ENCODE assay signal across 25 mouse cellular contexts in the genomic region with DNA sequence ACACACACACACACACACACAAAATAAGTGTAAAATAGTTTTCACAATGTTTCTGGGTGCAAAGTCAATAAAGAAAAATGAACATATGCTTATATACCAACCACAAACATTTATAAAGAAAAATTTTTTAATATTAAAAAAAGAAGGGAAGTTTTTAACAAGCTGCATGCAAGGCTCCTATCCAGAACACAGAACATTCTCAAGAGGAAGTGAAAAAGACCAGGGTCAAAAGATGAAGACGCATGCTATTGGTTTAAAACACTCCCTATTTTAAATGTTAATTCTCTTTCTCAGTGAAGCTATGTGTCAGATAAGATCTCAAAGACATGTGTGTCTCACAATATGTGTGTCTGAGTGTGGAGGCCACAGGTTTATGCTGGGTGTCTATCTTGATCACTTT. TPM values are rescaled to one million over a fixed set of nuclear protein-coding genes. Genes with fewer than 3 reads are reported as not detected.
DNase-seq lines count a peak whose midpoint lies in the region; ATAC-seq and TF ChIP-seq lines count a peak whose summit lies in the region.
"Had no signal": no experiment of that assay in that cellular context is flagged by ENCODE, and none has a peak within 500 bp of the region (broad histone marks: within the 10 kb centered on the region; RNA-seq: fewer than 3 reads in every experiment).

No protein-coding gene starts in this region.

- H3K27ac ChIP-seq in CH12.LX (ENCODE audit: insufficient read depth, low read depth) (no peak overlapping the region), MEL (ENCODE audit: control insufficient read depth, low read depth, low read length) (no peak overlapping the region)
- no peak overlapping the region for H3K27ac ChIP-seq in liver, embryonic 11.5 days (ENCODE audit: low read depth, low read length)

- DNase-seq in A20 (ENCODE audit: low read depth, low spot score) (peak; percentile 69), CH12.LX (ENCODE audit: extremely low read depth) (peak; percentile 23), MEL (ENCODE audit: low read depth, low spot score) (peak; percentile 32)
- DNase-seq in liver, embryonic 11.5 days (ENCODE audit: low spot score), result no peak
- DNase-seq in adrenal gland, postnatal 14 days, result no peak
- no peak for DNase-seq in gastrocnemius, adult 18-20 months (ENCODE audit: low spot score)
- DNase-seq in right cerebral cortex, postnatal 25 days, result no peak
- DNase-seq: adrenal gland, adult 2 months; adrenal gland, adult 8-10 months; adrenal gland, postnatal 10 days; adrenal gland, postnatal 25 days; adrenal gland, postnatal 36 days; B cell, adult 2 months; cerebellum, adult 11 months; cerebellum, adult 11-12 months; cerebellum, adult 18-20 months; cerebellum, adult 2 months; cerebellum, adult 8-10 months; cerebellum, adult 9-10 months had no signal

- no peaks in the 10 kb centered on the region for H3K9me3 ChIP-seq in CH12.LX (replicated peaks; ENCODE audit: low read length)
- H3K9me3 ChIP-seq in MEL (replicated peaks; ENCODE audit: insufficient read depth, low read length), result no peaks in the 10 kb centered on the region
- no peaks in the 10 kb centered on the region for H3K9me3 ChIP-seq in liver, embryonic 11.5 days (ENCODE audit: control insufficient read depth, low read length)
- H3K9me3 ChIP-seq: G1E had no signal

- H3K27me3 ChIP-seq in CH12.LX (replicated peaks), result no peaks in the 10 kb centered on the region
- H3K27me3 ChIP-seq in MEL (ENCODE audit: control insufficient read depth in 1 of 2, insufficient read depth in 2 of 2, low read length in 2 of 2), result no peaks in the 10 kb centered on the region
- H3K27me3 ChIP-seq in liver, embryonic 11.5 days (replicated peaks; ENCODE audit: control insufficient read depth, insufficient read depth, low read length), result no peaks in the 10 kb centered on the region
- H3K27me3 ChIP-seq: Patski had no signal

- dilution Hi-C loops in CH12.LX (cut with MboI; ENCODE audit: extremely low pct_ligation_motif_present, extremely low pct_unique_long_range_greater_than_20kb, low sequenced_read_pairs), result no loop called here

- in situ Hi-C loops in CH12.LX (cut with MboI; ENCODE audit: low pct_ligation_motif_present, low pct_unique_long_range_greater_than_20kb, low sequenced_read_pairs), result loop anchor here (10.0 kb wide), 2 partner anchors 217 to 657 kb away; no protein-coding TSS in a partner anchor

- no peak for TF ChIP-seq RAD21 in CH12.LX (IDR thresholded peaks at IDR 0.05; ENCODE audit: low read depth, low read length)
- TF ChIP-seq RAD21 in MEL (IDR thresholded peaks at IDR 0.05; ENCODE audit: low read depth, low read length), result no peak

- ATAC-seq in granulocyte monocyte progenitor cell, adult 5-6 weeks (replicated peaks; ENCODE audit: poor library complexity, severe bottlenecking), result peak; percentile 55; the same call in 1 of the 2 replicates
- no peak for ATAC-seq in liver, embryonic 11.5 days (replicated peaks; ENCODE audit: low FRiP score)
- ATAC-seq: activated CD4-positive, CD25-positive, alpha-beta regulatory T cell, adult 4 months; CD4-positive, CD25-positive, alpha-beta regulatory T cell, adult 4 months; Patski had no signal

- WGBS in liver, embryonic 11.5 days, result 76% methylated on average over 1 of the region's 1 CpGs

- H3K79me2 ChIP-seq in CH12.LX (replicated peaks; ENCODE audit: control insufficient read depth, extremely low read depth, insufficient read depth, poor library complexity, severe bottlenecking) (no peaks in the 10 kb centered on the region), MEL (ENCODE audit: control insufficient read depth, insufficient read depth, low read length, poor library complexity) (no peaks in the 10 kb centered on the region)

- no peaks in the 10 kb centered on the region for H3K36me3 ChIP-seq in CH12.LX (replicated peaks in 1 of 2; ENCODE audit: control insufficient read depth in 1 of 2, insufficient read depth in 1 of 2, low read length in 1 of 2)
- H3K36me3 ChIP-seq in MEL (ENCODE audit: control insufficient read depth in 1 of 2, insufficient read depth in 2 of 2, low read length in 2 of 2), result peaks cover 0 to 23% of the 10 kb centered on the region in 2 experiments; a peak in 2 of 4 replicates
- H3K36me3 ChIP-seq in liver, embryonic 11.5 days (ENCODE audit: control insufficient read depth, insufficient read depth, low read length), result no peaks in the 10 kb centered on the region
- H3K36me3 ChIP-seq: G1E had no signal

- TF ChIP-seq POLR2A in CH12.LX (IDR thresholded peaks at IDR 0.05; ENCODE audit: low read depth, low read length) (no peak), MEL (IDR thresholded peaks at IDR 0.05; ENCODE audit: control insufficient read depth in 1 of 2, insufficient read depth in 1 of 2, low read depth in 1 of 2, low read length in 2 of 2, poor library complexity in 1 of 2) (no peak)

- H3K4me2 ChIP-seq in CH12.LX (ENCODE audit: insufficient read depth, low read depth, poor library complexity, severe bottlenecking), result no peak overlapping the region
- H3K4me2 ChIP-seq in liver, embryonic 11.5 days, result no peak overlapping the region

- H3K4me1 ChIP-seq in CH12.LX (ENCODE audit: control insufficient read depth in 1 of 2, insufficient read depth in 2 of 2), result peaks cover 5 to 18% of the 10 kb centered on the region in 2 experiments; a peak in 3 of 4 replicates
- H3K4me1 ChIP-seq in MEL (ENCODE audit: control insufficient read depth in 1 of 2, insufficient read depth in 2 of 2, low read length in 2 of 2), result peaks cover 7 to 13% of the 10 kb centered on the region in 2 experiments
- H3K4me1 ChIP-seq in liver, embryonic 11.5 days (replicated peaks; ENCODE audit: control insufficient read depth, insufficient read depth, low read length), result peaks cover 1% of the 10 kb centered on the region; the same call in 1 of the 2 replicates

- TF ChIP-seq EP300 in CH12.LX (IDR thresholded peaks at IDR 0.05; ENCODE audit: low read length), result peak; percentile 52
- TF ChIP-seq EP300 in MEL (IDR thresholded peaks at IDR 0.05; ENCODE audit: low read depth in 1 of 2, low read length in 2 of 2), result no peak

- TF ChIP-seq CTCF in CH12.LX (conservative IDR thresholded peaks at IDR 0.05 in 1 of 2, IDR thresholded peaks at IDR 0.05 in 1 of 2; ENCODE audit: low read depth in 2 of 2, low read length in 2 of 2) (no peak), MEL (IDR thresholded peaks at IDR 0.05 in 2 of 3, conservative IDR thresholded peaks at IDR 0.05 in 1 of 3; ENCODE audit: control insufficient read depth in 1 of 3, insufficient read depth in 1 of 3, low read depth in 2 of 3, low read length in 3 of 3, poor library complexity in 1 of 3, severe bottlenecking in 1 of 3) (no peak)

- no peak overlapping the region for H3K9ac ChIP-seq in CH12.LX (ENCODE audit: insufficient read depth, low read depth)
- H3K9ac ChIP-seq in MEL (ENCODE audit: control insufficient read depth, low read depth, low read length, poor library complexity, severe bottlenecking), result no peak overlapping the region
- H3K9ac ChIP-seq in liver, embryonic 11.5 days (ENCODE audit: low read depth, low read length), result no peak overlapping the region

- H3K4me3 ChIP-seq in CH12.LX (replicated peaks in 1 of 3; ENCODE audit: low read depth in 2 of 3, low read length in 2 of 3, poor library complexity in 1 of 3), result no peak overlapping the region
- no peak overlapping the region for H3K4me3 ChIP-seq in MEL (ENCODE audit: control insufficient read depth in 1 of 2, insufficient read depth in 1 of 2, low read depth in 2 of 2, low read length in 2 of 2)
- no peak overlapping the region for H3K4me3 ChIP-seq in liver, embryonic 11.5 days (ENCODE audit: low read depth, low read length)

TF ChIP-seq in CH12.LX, 34 proteins besides CTCF, POLR2A, EP300 and RAD21:
- TF ChIP-seq ZNF384 (IDR thresholded peaks at IDR 0.05; ENCODE audit: low read depth, low read length) (no peak), MAZ (IDR thresholded peaks at IDR 0.05; ENCODE audit: low read depth, low read length) (no peak), IRF4 (IDR thresholded peaks at IDR 0.05; ENCODE audit: low read depth, low read length) (peak; percentile 62), MXI1 (IDR thresholded peaks at IDR 0.05; ENCODE audit: low read depth, low read length) (no peak), NELFE (IDR thresholded peaks at IDR 0.05; ENCODE audit: low read depth, low read length) (no peak), ELF1 (IDR thresholded peaks at IDR 0.05; ENCODE audit: low read depth, low read length) (no peak), RCOR1 (conservative IDR thresholded peaks at IDR 0.05; ENCODE audit: low read depth, low read length) (no peak), MYC (IDR thresholded peaks at IDR 0.05; ENCODE audit: low read depth, low read length) (0 out of 2 replicates have a peak, but pooled peaks have one; percentile 16), PAX5 (IDR thresholded peaks at IDR 0.05; ENCODE audit: low read length) (no peak), SIN3A (IDR thresholded peaks at IDR 0.05; ENCODE audit: low read length) (no peak)

TF ChIP-seq in MEL, 35 proteins besides CTCF, POLR2A, EP300 and RAD21:
- TF ChIP-seq GATA1 (IDR thresholded peaks at IDR 0.05; ENCODE audit: low read depth, low read length) (0 out of 2 replicates have a peak, but pooled peaks have one; percentile 18), TAL1 (IDR thresholded peaks at IDR 0.05; ENCODE audit: low read length) (no peak)

RNA-seq across cellular contexts. Expression of a gene that starts 39.0 kb away (rescaled TPM):
- not detected in 2 replicates for total RNA-seq in CH12.LX (2012; rRNA removed)
- 0.31 and 0.63 TPM in 2 replicates for total RNA-seq in CH12.LX (2014; rRNA removed)
- polyA plus RNA-seq in CH12.LX (2012; ENCODE audit: insufficient read length, low read depth), result 0.57 and 0.64 TPM in 2 replicates
- not detected in 2 replicates for total RNA-seq in MEL (2012; rRNA removed)
- not detected for polyA plus RNA-seq in MEL (2012; ENCODE audit: insufficient read depth in 1 of 2, insufficient read length in 2 of 2, low read depth in 1 of 2, low replicate concordance in 2 of 2, missing spikeins in 1 of 2)
- not detected in 2 replicates for total RNA-seq in granulocyte monocyte progenitor cell, adult 5-6 weeks (2014; fragmentation: Nextera tagmentation)
- not detected in 2 replicates for total RNA-seq in granulocyte monocyte progenitor cell, adult 5-6 weeks (2017)
- 0.11 and 0.26 TPM in 2 replicates for polyA plus RNA-seq in liver, embryonic 11.5 days (2014; fragmentation: Nextera tagmentation; extraction: Ambion mirVana)
- 0.41 and 1.2 TPM in 2 replicates for total RNA-seq in adrenal gland, postnatal 14 days (2021)
- total RNA-seq in gastrocnemius, adult 18-20 months (2021), result under 1 TPM in 1 of 2 experiments, not detected in 1; 0.23 TPM
- polyA plus RNA-seq: activated CD4-positive, CD25-positive, alpha-beta regulatory T cell, adult 4 months; C2C12 had no signal

Comparison
In these comparisons a context has a peak if more than half of its experiments do, and no peak if none do; other contexts are left out.
1. DNase-seq: peak in A20 (single experiment), CH12.LX (single experiment) and MEL (single experiment); none in liver, embryonic 11.5 days (single experiment), adrenal gland, postnatal 14 days (single experiment), gastrocnemius, adult 18-20 months (single experiment) and right cerebral cortex, postnatal 25 days (single experiment).